Mouse (Mus musculus): Measurements from ENCODE around the gene Mta2.

- TF ChIP-seq E2F4 (IDR thresholded peaks at IDR 0.05; ENCODE audit: borderline replicate concordance, low read depth, low read length) = no peak
- peak in 1 of 2 experiments; percentile 32; a peak in 1 of 4 replicates for TF ChIP-seq POLR2A (IDR thresholded peaks at IDR 0.05; ENCODE audit: control insufficient read depth in 1 of 2, insufficient read depth in 1 of 2, low read depth in 1 of 2, low read length in 2 of 2, poor library complexity in 1 of 2)
- TF ChIP-seq CTCF (IDR thresholded peaks at IDR 0.05 in 2 of 3, conservative IDR thresholded peaks at IDR 0.05 in 1 of 3; ENCODE audit: control insufficient read depth in 1 of 3, insufficient read depth in 1 of 3, low read depth in 2 of 3, low read length in 3 of 3, poor library complexity in 1 of 3, severe bottlenecking in 1 of 3) = peak; percentile 61 to 69 (median 68)
- no peak for TF ChIP-seq EP300 (IDR thresholded peaks at IDR 0.05; ENCODE audit: low read depth in 1 of 2, low read length in 2 of 2)
- no peak for TF ChIP-seq GATA1 (IDR thresholded peaks at IDR 0.05; ENCODE audit: low read depth, low read length)
- TF ChIP-seq CHD1 (IDR thresholded peaks at IDR 0.05; ENCODE audit: low read depth, low read length) = no peak
- no peak for TF ChIP-seq MAZ (IDR thresholded peaks at IDR 0.05; ENCODE audit: low read depth, low read length)
- no peak; the same call in 1 of the 2 replicates for TF ChIP-seq POLR2AphosphoS2 (IDR thresholded peaks at IDR 0.05; ENCODE audit: low read length)
Observed at GRCm38 (mm10) chr19:8976535-8976934, 34.9 kb downstream of the Mta2 start.
